Mouse (Mus musculus) heart, adult 9 months (tissue): Measurements from ENCODE around the gene Itprid2.

Source experiments
- DNase-seq, 2 experiments: peaks; one replicate each; pipeline ENCODE4 v3.0.0; 2022; ENCODE audit warnings: low spot score in 2 of 2

The Itprid2 gene

GRCm38 (mm10) chr2:79707575-79707974 is 72.4 kb downstream of the Itprid2 start, which contains the start of gene Ppp1r1c:
TSS of gene Ppp1r1c (plus strand) at chr2:79707780.
- no peak for DNase-seq

- DNase-seq = no peak
These were observed 78.5 kb downstream of the Itprid2 start for GRCm38 (mm10) chr2:79713662-79714091.

- no peak for DNase-seq
These were observed 79.6 kb downstream of the Itprid2 start for GRCm38 (mm10) chr2:79714745-79715144.

- DNase-seq = no peak
These were observed 80.8 kb downstream of the Itprid2 start for GRCm38 (mm10) chr2:79715925-79716324.

- no peak for DNase-seq
These were observed 82.7 kb downstream of the Itprid2 start for GRCm38 (mm10) chr2:79717846-79718245.

GRCm38 (mm10) chr2:79722415-79722814 is 87.3 kb downstream of the Itprid2 start:
- DNase-seq = no peak
